Mouse (Mus musculus) thymus, postnatal 36 days (tissue): ENCODE measurements around the gene Epb41.

Experiments used
- DNase-seq, 2 experiments: peaks; one replicate each; pipeline ENCODE4 v3.0.0; 2022; ENCODE audit warnings: mixed read lengths in 2 of 2

The Epb41 gene

GRCm38 (mm10) chr4:132043726-132044125 is 31.4 kb downstream of the Epb41 start:
- no peak for DNase-seq

GRCm38 (mm10) chr4:132041471-132042332 is 33.4 kb downstream of the Epb41 start:
- DNase-seq: no peak

- peak; percentile 28 to 47 for DNase-seq
Measured at GRCm38 (mm10) chr4:132039975-132040645, 35.0 kb downstream of the Epb41 start.

- DNase-seq: peak; percentile 27 to 56
Measured at GRCm38 (mm10) chr4:132039521-132039920, 35.6 kb downstream of the Epb41 start.

- no peak for DNase-seq
Measured at GRCm38 (mm10) chr4:132038809-132039208, 36.3 kb downstream of the Epb41 start.

- no peak for DNase-seq
Measured at GRCm38 (mm10) chr4:132037991-132038390, 37.1 kb downstream of the Epb41 start.

GRCm38 (mm10) chr4:132037137-132037536 is 38.0 kb downstream of the Epb41 start:
- no peak for DNase-seq

- DNase-seq: no peak
Measured at GRCm38 (mm10) chr4:132034242-132034641, 40.9 kb downstream of the Epb41 start.

- DNase-seq: no peak
Measured at GRCm38 (mm10) chr4:132033183-132033582, 41.9 kb downstream of the Epb41 start.

GRCm38 (mm10) chr4:132029851-132030741 is 45.0 kb downstream of the Epb41 start:
- DNase-seq: no peak

GRCm38 (mm10) chr4:132027806-132028205 is 47.3 kb downstream of the Epb41 start:
- DNase-seq: no peak

- no peak for DNase-seq
Measured at GRCm38 (mm10) chr4:132027167-132027566, 48.0 kb downstream of the Epb41 start.

GRCm38 (mm10) chr4:132025738-132026527 is 49.2 kb downstream of the Epb41 start:
- DNase-seq: no peak

- no peak for DNase-seq
Measured at GRCm38 (mm10) chr4:132025264-132025663, 49.9 kb downstream of the Epb41 start.

GRCm38 (mm10) chr4:132023816-132024215 is 51.3 kb downstream of the Epb41 start:
- no peak for DNase-seq

- DNase-seq: peak; percentile 34 to 43
Measured at GRCm38 (mm10) chr4:132022639-132023038, 52.5 kb downstream of the Epb41 start.

GRCm38 (mm10) chr4:132021883-132022282 is 53.2 kb downstream of the Epb41 start:
- no peak for DNase-seq

GRCm38 (mm10) chr4:132018547-132018946 is 56.6 kb downstream of the Epb41 start:
- DNase-seq: no peak

- no peak for DNase-seq
Measured at GRCm38 (mm10) chr4:132015374-132015773, 59.7 kb downstream of the Epb41 start.

GRCm38 (mm10) chr4:132011619-132012018 is 63.5 kb downstream of the Epb41 start:
- DNase-seq: no peak

- DNase-seq: no peak
Measured at GRCm38 (mm10) chr4:132010416-132010815, 64.7 kb downstream of the Epb41 start.

GRCm38 (mm10) chr4:132008191-132008590 is 66.9 kb downstream of the Epb41 start:
- DNase-seq: no peak
